Mouse (Mus musculus) limb, embryonic 11.5 days (tissue): ENCODE results near the gene Stk32c. TPM values are rescaled to one million over a fixed set of nuclear protein-coding genes. Genes with fewer than 3 reads are reported as not detected.
A peak's percentile ranks its signal among the peaks of the same experiment; 100 is the strongest.

ENCODE experiments used
- ATAC-seq: fragments of 200-750 bp; cut with Nextera tagmentation; 2 replicates; pipeline ENCODE4 v1.8.0; 2017; ENCODE audit warnings: low read depth; ENCODE audit not compliant: insufficient number of reproducible peaks, low FRiP score, low TSS enrichment
- DNase-seq: peaks from one replicate; pipeline ENCODE4 v3.0.0-alpha.2; 2015; ENCODE audit warnings: low spot score
- H3K27ac ChIP-seq: fragments of 300-500 bp; sonication (generic); replicated peaks from 2 replicates; pipeline ENCODE4 v1.5.1; 2014; ENCODE audit warnings: low read depth, mild to moderate bottlenecking, low read length
- H3K27me3 ChIP-seq: fragments of 300-500 bp; sonication (generic); 2 replicates; pipeline ENCODE4 v1.6.1; 2014; ENCODE audit warnings: mild to moderate bottlenecking, low read length, mixed read lengths; ENCODE audit not compliant: control insufficient read depth, insufficient read depth
- H3K36me3 ChIP-seq: fragments of 300-500 bp; sonication (generic); 2 replicates; pipeline ENCODE4 v1.6.1; 2014; ENCODE audit warnings: mild to moderate bottlenecking, low read length, moderate library complexity, mixed read lengths; ENCODE audit not compliant: control insufficient read depth, insufficient read depth
- H3K4me1 ChIP-seq: fragments of 300-500 bp; sonication (generic); 2 replicates; pipeline ENCODE4 v1.6.1; 2014; ENCODE audit warnings: low read length, mixed read lengths; ENCODE audit not compliant: control insufficient read depth, insufficient read depth
- H3K4me2 ChIP-seq: fragments of 300-500 bp; sonication (generic); 2 replicates; pipeline ENCODE4 v1.6.1; 2014; ENCODE audit warnings: low read depth, mild to moderate bottlenecking, moderate library complexity; ENCODE audit not compliant: severe bottlenecking
- H3K4me3 ChIP-seq: fragments of 300-500 bp; sonication (generic); 2 replicates; pipeline ENCODE4 v1.5.1; 2014; ENCODE audit warnings: low read depth, low read length
- H3K9ac ChIP-seq: fragments of 300-500 bp; sonication (generic); 2 replicates; pipeline ENCODE4 v1.6.1; 2014; ENCODE audit warnings: mild to moderate bottlenecking, low read length
- H3K9me3 ChIP-seq: fragments of 300-500 bp; sonication (generic); 2 replicates; pipeline ENCODE4 v1.6.1; 2016; ENCODE audit warnings: low read length; ENCODE audit not compliant: control insufficient read depth
- WGBS: fragments of 180-500 bp; shearing (Covaris S2); extraction: QIAGEN DNeasy Blood & Tissue Kit; methylation state at CpG from one replicate; pipeline ENCODE4 v1.1.7; 2014; 5-methylcytosine and 5-hydroxymethylcytosine counted together
- polyA plus RNA-seq: library from polyadenylated mRNA; unstranded; fragments of >200 nt; fragmentation: Nextera tagmentation; extraction: Ambion mirVana; gene quantifications from 2 replicates; pipeline ENCODE4 v1.2.1, GENCODE M21; 2014

Stk32c gene
- polyA plus RNA-seq, 1 experiment from 2014 or later: 0.17 TPM

- no peak for ATAC-seq
- Histone ChIP-seq H3K4me3 (no peak overlapping the region), H3K4me2 (no peak overlapping the region), H3K9me3 (no peaks in the 10 kb centered on the region), H3K4me1 (no peaks in the 10 kb centered on the region), H3K36me3 (no peaks in the 10 kb centered on the region), H3K27me3 (peaks cover 8% of the 10 kb centered on the region; the same call in 1 of the 2 replicates), H3K27ac (no peak overlapping the region), H3K9ac (no peak overlapping the region)
- 92% methylated on average over 12 of the region's 12 CpGs for WGBS
- DNase-seq: no peak
Measured at GRCm38 (mm10) chr7:139089892-139090874, 122.9 kb downstream of the Stk32c start.

DNA sequence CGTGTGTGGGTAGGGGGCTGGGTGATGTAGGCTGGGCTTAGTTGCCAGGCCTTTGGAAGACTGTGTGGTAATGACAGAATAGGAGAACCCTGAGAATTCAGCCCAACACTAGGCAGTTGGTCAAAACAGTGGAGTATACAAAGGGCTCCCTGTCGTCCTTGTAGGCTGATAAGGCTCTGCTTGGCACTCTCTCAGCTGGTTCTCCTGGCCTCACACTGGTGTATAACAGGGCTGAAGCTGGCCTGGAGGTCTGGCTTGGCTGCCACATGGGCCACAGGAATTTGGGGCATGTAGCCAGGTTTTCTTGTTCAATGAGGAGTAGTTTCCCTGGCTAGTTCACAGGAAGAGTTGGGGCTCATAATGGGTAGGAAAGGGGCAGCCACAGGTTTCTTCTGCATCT lies 125.3 kb downstream of the Stk32c start:
- Histone ChIP-seq H3K4me2 (no peak overlapping the region), H3K27ac (no peak overlapping the region), H3K27me3 (peaks cover 8% of the 10 kb centered on the region; the same call in 1 of the 2 replicates), H3K4me3 (no peak overlapping the region), H3K4me1 (no peaks in the 10 kb centered on the region), H3K9ac (no peak overlapping the region), H3K36me3 (no peaks in the 10 kb centered on the region), H3K9me3 (no peaks in the 10 kb centered on the region)
- no peak for ATAC-seq
- 78% methylated on average over 2 of the region's 2 CpGs for WGBS
- no peak for DNase-seq

GRCm38 (mm10) chr7:139086195-139087158 lies 126.6 kb downstream of the Stk32c start:
- DNase-seq: peak; percentile 64
- H3K27ac ChIP-seq: no peak overlapping the region
- WGBS: 3% methylated on average over 60 of the region's 61 CpGs

GRCm38 (mm10) chr7:139085629-139086194 lies 127.4 kb downstream of the Stk32c start, which contains the start of gene Dpysl4:
Dpysl4 (plus strand) TSS chr7:139086001.
- H3K27me3 ChIP-seq: peaks cover 8% of the 10 kb centered on the region; the same call in 1 of the 2 replicates
- ATAC-seq: peak; percentile 78

More at GRCm38 (mm10) chr7:139086195-139087158, 126.6 kb downstream of the Stk32c start:
- Histone ChIP-seq H3K27me3 (peaks cover 8% of the 10 kb centered on the region; the same call in 1 of the 2 replicates), H3K9me3 (no peaks in the 10 kb centered on the region), H3K9ac (peak overlapping the region; percentile 80), H3K4me1 (no peaks in the 10 kb centered on the region), H3K4me3 (peak overlapping the region; percentile 68), H3K36me3 (no peaks in the 10 kb centered on the region), H3K4me2 (peak overlapping the region; percentile 79)
- ATAC-seq: peak; percentile 62; the same call in 1 of the 2 replicates

GRCm38 (mm10) chr7:139084316-139084715 lies 128.8 kb downstream of the Stk32c start:
- H3K27me3 ChIP-seq: peaks cover 8% of the 10 kb centered on the region; the same call in 1 of the 2 replicates

More at GRCm38 (mm10) chr7:139085629-139086194, 127.4 kb downstream of the Stk32c start, which contains the start of gene Dpysl4:
- 6% methylated on average over 32 of the region's 32 CpGs for WGBS
- Histone ChIP-seq H3K4me1 (no peaks in the 10 kb centered on the region), H3K36me3 (no peaks in the 10 kb centered on the region), H3K4me2 (peak within 1 kb of the TSS; percentile 79), H3K9ac (peak within 1 kb of the TSS; percentile 80), H3K9me3 (no peaks in the 10 kb centered on the region), H3K4me3 (peak within 1 kb of the TSS; percentile 68), H3K27ac (no peak within 1 kb of the TSS)
- DNase-seq: peak; percentile 88

GRCm38 (mm10) chr7:139082281-139082680 lies 130.8 kb downstream of the Stk32c start:
- Histone ChIP-seq H3K4me1 (peaks cover 2% of the 10 kb centered on the region; the same call in 1 of the 2 replicates), H3K9me3 (no peaks in the 10 kb centered on the region), H3K4me3 (no peak overlapping the region), H3K4me2 (no peak overlapping the region), H3K27me3 (peaks cover 6% of the 10 kb centered on the region; the same call in 1 of the 2 replicates), H3K36me3 (no peaks in the 10 kb centered on the region), H3K27ac (no peak overlapping the region), H3K9ac (no peak overlapping the region)
- WGBS: 85% methylated on average over 8 of the region's 8 CpGs
- DNase-seq (no peak), ATAC-seq (no peak)

More at GRCm38 (mm10) chr7:139084316-139084715, 128.8 kb downstream of the Stk32c start:
- Histone ChIP-seq H3K36me3 (no peaks in the 10 kb centered on the region), H3K9me3 (no peaks in the 10 kb centered on the region), H3K4me1 (no peaks in the 10 kb centered on the region), H3K9ac (no peak overlapping the region), H3K4me3 (no peak overlapping the region), H3K4me2 (no peak overlapping the region), H3K27ac (no peak overlapping the region)
- no peak for ATAC-seq
- no peak for DNase-seq
- WGBS: 76% methylated on average over 1 of the region's 1 CpGs

GRCm38 (mm10) chr7:139081158-139081557 lies 131.9 kb downstream of the Stk32c start:
- Histone ChIP-seq H3K4me3 (no peak overlapping the region), H3K4me1 (peaks cover 5% of the 10 kb centered on the region; the same call in 1 of the 2 replicates), H3K27ac (no peak overlapping the region), H3K36me3 (no peaks in the 10 kb centered on the region), H3K4me2 (no peak overlapping the region), H3K27me3 (no peaks in the 10 kb centered on the region), H3K9ac (no peak overlapping the region), H3K9me3 (no peaks in the 10 kb centered on the region)
- no peak for DNase-seq
- ATAC-seq: no peak
- WGBS: 82% methylated on average over 5 of the region's 5 CpGs
